Mouse (Mus musculus) kidney, adult 9 months (tissue): ENCODE measurements around the gene Fam117b.

Experiments used
- DNase-seq: peaks from one replicate; pipeline ENCODE4 v3.0.0; 2022

Fam117b gene

GRCm38 (mm10) chr1:59913869-59914225, 1.0 kb downstream of the Fam117b start:
- DNase-seq = peak; percentile 47

DNA sequence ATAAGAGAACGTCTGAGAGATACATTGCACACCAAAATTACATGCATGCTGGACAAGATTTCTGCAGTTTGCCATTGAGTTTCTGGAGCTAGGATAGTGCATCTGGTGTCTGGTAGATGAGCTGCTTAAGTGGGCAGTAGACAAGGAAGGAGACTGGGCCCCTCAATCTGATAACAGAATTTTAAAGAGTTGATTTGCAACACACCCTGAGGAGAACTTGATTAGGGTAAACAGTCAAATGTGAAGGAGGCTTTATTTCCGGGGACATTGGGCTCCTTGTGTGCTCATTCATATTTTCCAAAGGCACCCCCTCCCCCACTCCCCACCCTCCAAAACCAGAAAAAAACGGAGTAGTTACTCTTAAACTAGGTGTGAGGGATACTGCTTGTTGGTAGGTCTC, 2.0 kb downstream of the Fam117b start:
- DNase-seq = no peak

- DNase-seq = peak; percentile 30
Observed at GRCm38 (mm10) chr1:59915843-59916610, 3.2 kb downstream of the Fam117b start.

DNA sequence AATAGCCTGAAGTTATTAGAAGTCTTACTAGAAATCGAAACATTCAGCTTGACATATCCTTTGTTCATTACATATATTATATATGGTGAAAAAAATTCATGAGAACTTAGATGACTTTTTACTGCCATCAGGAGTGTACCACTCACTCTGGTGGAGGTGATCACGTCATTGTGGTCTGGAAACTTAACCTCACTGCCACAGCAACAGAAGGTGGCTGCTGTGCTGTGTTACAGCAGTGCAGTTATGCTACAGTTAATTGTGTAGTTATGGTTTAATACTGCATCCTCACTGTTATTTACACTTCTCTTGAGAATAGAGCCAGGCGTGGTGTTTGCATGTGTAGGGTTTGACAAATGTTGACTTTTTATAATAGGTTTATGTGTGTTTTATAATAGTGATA, 4.6 kb downstream of the Fam117b start:
- no peak for DNase-seq

GRCm38 (mm10) chr1:59918075-59918474, 5.3 kb downstream of the Fam117b start:
- no peak for DNase-seq

DNA sequence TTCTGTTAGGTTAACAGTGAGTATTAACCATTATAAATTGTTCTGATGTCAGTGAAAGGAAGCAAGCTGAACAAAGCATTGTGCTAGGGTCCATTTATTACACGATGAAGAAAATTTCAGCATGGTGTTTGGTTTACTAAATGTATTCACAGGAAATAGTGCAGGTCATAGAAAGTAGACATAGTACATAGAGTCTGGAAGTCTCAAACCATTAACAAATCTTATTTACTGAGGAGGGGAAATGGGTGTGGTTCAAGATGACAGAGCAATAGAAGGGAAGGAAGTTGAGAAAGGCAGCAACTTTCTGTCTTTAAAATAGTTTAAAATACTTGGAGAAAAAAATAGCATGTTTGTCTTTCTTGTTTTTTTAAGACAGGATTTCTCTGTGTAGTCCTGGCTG, 10.4 kb downstream of the Fam117b start:
- peak; percentile 34 for DNase-seq

GRCm38 (mm10) chr1:59923673-59924072, 10.9 kb downstream of the Fam117b start:
- no peak for DNase-seq

GRCm38 (mm10) chr1:59924411-59924810, 11.6 kb downstream of the Fam117b start:
- DNase-seq = no peak

- no peak for DNase-seq
Observed at GRCm38 (mm10) chr1:59926021-59926672, 13.3 kb downstream of the Fam117b start.

DNA sequence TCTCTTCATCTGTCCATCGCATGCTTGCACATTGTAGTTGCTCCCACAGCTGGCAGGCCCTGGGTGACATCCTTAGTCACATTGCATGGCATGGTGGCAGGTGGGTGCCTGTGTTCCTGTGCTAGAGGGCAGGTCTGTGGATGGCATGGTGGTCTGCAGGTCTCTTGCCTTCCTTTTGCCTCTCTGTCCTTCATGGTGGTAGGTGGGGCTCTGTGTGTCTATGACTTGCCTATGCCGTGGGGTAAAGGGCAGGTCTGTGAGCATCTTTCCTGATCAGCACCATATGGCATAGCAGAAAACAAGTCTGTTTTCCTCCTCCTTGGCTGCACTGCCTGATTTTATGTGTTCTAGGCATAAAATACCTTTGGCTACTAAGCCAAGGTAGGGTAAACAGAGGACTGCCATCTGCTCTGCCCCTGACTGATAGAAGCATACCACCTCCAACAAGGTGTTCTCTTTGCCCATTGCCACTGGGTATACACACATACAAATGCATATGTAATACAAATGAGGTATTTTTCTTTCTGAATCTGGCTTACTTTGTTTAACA, 14.4 kb downstream of the Fam117b start:
- DNase-seq = no peak

- DNase-seq = peak; percentile 60
Observed at GRCm38 (mm10) chr1:59930926-59931325, 18.1 kb downstream of the Fam117b start.

GRCm38 (mm10) chr1:59932991-59933390, 20.2 kb downstream of the Fam117b start:
- peak; percentile 70 for DNase-seq

GRCm38 (mm10) chr1:59941063-59941462, 28.3 kb downstream of the Fam117b start:
- DNase-seq = no peak

GRCm38 (mm10) chr1:59942057-59942790, 29.4 kb downstream of the Fam117b start:
- no peak for DNase-seq

DNA sequence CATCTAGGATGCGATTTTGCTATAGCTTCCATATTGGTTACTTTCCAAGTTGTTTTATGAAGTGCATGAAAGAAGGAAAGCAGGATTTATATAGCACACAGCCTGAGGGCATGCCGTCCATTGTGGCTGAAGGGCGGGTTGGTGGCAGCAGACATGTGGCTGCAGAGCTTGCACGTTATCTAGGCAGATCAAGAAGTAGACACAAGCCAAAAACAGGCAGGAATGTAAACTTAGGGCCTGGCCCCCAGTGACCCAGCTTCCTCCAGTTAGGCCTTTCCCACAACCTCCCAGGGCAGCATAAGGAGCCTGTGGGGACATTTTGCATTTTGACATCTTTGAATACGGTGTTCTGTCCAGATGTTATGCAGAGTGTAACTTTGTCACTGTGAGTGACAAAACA, 31.0 kb downstream of the Fam117b start:
- DNase-seq = no peak

- no peak for DNase-seq
Observed at GRCm38 (mm10) chr1:59945969-59946368, 33.2 kb downstream of the Fam117b start.

- no peak for DNase-seq
Observed at GRCm38 (mm10) chr1:59947509-59947908, 34.7 kb downstream of the Fam117b start.

DNA sequence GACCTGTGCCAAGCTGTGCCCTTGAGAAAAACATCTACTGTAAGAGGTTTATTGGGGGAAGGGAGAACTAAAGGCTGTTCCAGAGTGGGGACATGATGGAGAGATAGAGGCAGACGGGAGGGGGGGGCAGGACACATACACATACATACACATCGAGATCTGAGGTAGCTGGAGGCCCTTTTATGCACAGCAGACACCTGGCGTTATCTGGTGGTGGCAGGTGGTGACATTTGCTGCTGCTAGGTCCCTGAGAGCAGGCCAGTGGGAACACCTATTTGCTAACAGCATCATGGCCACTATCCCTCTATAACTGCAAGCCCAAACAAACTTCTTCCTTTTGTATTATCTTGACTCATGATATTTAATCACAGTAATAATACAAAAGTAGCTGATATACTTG, 44.4 kb downstream of the Fam117b start:
- DNase-seq = no peak

DNA sequence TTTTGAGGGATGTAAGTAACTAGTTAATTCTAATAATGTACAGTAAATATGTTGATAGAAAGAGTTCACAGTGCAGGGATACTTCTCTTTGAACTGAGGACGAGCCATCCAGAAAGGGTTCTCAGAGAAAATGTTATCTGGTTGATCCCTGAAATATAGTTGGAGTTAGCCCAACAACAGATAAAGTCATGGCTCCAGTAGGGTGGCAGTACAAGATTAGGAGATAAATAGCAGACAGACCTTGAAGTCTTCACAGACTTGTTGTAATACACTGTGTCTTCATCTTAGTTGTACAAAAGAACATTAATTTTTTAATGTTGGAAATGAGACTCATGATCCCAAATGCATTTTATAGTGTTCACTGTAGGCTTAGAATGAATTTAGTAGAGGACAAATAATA, 47.1 kb downstream of the Fam117b start:
- no peak for DNase-seq

- no peak for DNase-seq
Observed at GRCm38 (mm10) chr1:59966171-59966785, 53.5 kb downstream of the Fam117b start.

DNA sequence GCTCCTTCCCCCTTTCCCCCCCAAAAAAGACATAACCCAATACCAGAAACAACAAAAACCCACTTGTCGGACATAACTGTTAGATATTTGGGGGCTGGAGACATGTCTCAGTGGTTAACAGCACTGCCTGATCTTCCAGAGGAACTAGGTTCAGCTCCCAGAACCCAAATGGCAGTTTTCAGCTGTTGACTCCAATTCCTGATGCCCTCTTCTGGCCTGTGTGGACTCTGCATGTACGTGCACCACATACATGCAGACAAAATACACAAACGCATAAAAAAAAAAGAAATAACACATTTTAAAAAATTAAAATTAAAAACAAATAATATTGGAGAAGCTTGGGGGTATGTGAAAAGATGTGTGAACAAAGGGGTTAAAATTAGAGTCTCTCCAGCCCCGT, 54.5 kb downstream of the Fam117b start:
- DNase-seq = peak; percentile 49

DNA sequence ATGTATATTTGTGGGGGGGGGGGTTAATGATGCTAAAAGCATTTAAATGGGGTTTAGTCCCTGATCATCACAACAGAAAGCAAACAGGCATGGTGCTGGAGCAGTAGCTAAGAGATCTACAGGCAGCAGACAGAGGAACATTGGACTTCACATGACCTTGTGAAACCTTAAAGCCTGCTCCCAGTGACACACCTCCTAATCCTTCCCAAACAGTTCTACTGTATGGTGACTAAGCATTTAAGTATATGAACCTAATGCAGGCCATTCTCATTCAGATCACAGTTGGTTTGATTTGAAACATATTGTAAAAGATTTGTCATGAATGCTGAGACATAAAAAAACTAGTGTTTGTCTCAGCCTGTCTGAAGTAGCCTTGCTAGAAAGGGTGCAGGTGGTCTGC, 73.8 kb downstream of the Fam117b start:
- DNase-seq = no peak

DNA sequence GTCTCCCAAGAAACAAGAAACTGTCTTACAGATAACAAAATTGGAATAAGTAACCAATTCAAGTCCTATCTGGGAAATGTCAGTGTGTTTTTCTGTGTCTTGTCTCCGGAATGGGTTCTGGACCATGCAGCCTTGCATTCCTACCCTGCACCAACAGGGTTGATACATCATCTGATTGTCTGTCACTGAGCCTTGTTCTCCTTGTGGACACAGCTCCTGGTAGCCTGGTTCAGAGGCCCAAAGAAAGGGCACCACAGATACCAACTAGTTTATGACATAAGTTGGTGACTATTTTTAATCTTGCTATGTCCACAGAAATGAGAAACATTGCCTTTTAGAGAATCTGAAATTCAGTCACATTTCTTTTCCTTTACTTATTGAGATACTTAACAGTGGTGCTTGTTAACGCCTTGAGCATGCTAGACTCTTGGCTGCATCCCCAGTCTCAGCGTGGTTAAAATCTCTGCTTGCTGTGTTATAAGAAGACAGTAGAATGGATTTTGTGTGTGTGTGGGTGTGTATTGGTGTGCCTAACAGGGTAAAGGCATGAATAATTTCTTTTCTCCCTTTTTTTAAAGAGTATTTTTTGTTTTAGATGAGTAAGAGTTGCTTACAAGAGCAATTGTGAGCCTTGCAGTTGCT, 74.7 kb downstream of the Fam117b start:
- no peak for DNase-seq
